Mouse (Mus musculus) neural tube, embryonic 14.5 days (tissue): Measurements from ENCODE around the gene Aurkb. TPM values are rescaled to one million over a fixed set of nuclear protein-coding genes. Genes with fewer than 3 reads are reported as not detected.
"Not testable (repeated sequence)": the region's sequence is repeated elsewhere in the genome, so short reads cannot be mapped to it uniquely, and the experiment has no call there.

Experiments used
- ATAC-seq: fragments of 200-750 bp; cut with Nextera tagmentation; 2 replicates; pipeline ENCODE4 v1.8.0; 2017; ENCODE audit warnings: low read depth, mild to moderate bottlenecking, moderate TSS enrichment, moderate library complexity
- H3K27ac ChIP-seq: fragments of 300-500 bp; sonication (generic); 2 replicates; pipeline ENCODE4 v1.5.1; 2014; ENCODE audit warnings: low read depth, mild to moderate bottlenecking, control low read depth, low read length, moderate library complexity, mixed read lengths
- H3K27me3 ChIP-seq: fragments of 300-500 bp; sonication (generic); 2 replicates; pipeline ENCODE4 v1.6.1; 2014; ENCODE audit warnings: low read length; ENCODE audit not compliant: control insufficient read depth, insufficient read depth
- H3K36me3 ChIP-seq: fragments of 300-500 bp; sonication (generic); 2 replicates; pipeline ENCODE4 v1.6.1; 2014; ENCODE audit warnings: low read length, mixed read lengths; ENCODE audit not compliant: control insufficient read depth, insufficient read depth
- H3K4me1 ChIP-seq: fragments of 300-500 bp; sonication (generic); 2 replicates; pipeline ENCODE4 v1.6.1; 2014; ENCODE audit warnings: low read length; ENCODE audit not compliant: control insufficient read depth, insufficient read depth
- H3K4me2 ChIP-seq: fragments of 300-500 bp; sonication (generic); 2 replicates; pipeline ENCODE4 v1.6.1; 2014; ENCODE audit warnings: mild to moderate bottlenecking, low read depth, low read length, control low read depth
- H3K4me3 ChIP-seq: fragments of 300-500 bp; sonication (generic); 2 replicates; pipeline ENCODE4 v1.5.1; 2014; ENCODE audit warnings: low read depth, low read length, control low read depth, mixed read lengths
- H3K9ac ChIP-seq: fragments of 300-500 bp; sonication (generic); replicated peaks from 2 replicates; pipeline ENCODE4 v1.6.1; 2014; ENCODE audit warnings: low read depth, mild to moderate bottlenecking, control low read depth, low read length, mixed read lengths
- H3K9me3 ChIP-seq: fragments of 300-500 bp; sonication (generic); 2 replicates; pipeline ENCODE4 v1.6.1; 2016; ENCODE audit warnings: low read length; ENCODE audit not compliant: control insufficient read depth
- WGBS: fragments of 180-500 bp; shearing (Covaris S2); extraction: QIAGEN DNeasy Blood & Tissue Kit; methylation state at CpG from one replicate; pipeline ENCODE4 v1.1.7; 2014; 5-methylcytosine and 5-hydroxymethylcytosine counted together
- polyA plus RNA-seq: library from polyadenylated mRNA; unstranded; fragments of >200 nt; fragmentation: Nextera tagmentation; extraction: Ambion mirVana; gene quantifications from 2 replicates; pipeline ENCODE4 v1.2.1, GENCODE M21; 2014

The Aurkb gene
- polyA plus RNA-seq, result 8.7 and 12.8 TPM in 2 replicates

DNA sequence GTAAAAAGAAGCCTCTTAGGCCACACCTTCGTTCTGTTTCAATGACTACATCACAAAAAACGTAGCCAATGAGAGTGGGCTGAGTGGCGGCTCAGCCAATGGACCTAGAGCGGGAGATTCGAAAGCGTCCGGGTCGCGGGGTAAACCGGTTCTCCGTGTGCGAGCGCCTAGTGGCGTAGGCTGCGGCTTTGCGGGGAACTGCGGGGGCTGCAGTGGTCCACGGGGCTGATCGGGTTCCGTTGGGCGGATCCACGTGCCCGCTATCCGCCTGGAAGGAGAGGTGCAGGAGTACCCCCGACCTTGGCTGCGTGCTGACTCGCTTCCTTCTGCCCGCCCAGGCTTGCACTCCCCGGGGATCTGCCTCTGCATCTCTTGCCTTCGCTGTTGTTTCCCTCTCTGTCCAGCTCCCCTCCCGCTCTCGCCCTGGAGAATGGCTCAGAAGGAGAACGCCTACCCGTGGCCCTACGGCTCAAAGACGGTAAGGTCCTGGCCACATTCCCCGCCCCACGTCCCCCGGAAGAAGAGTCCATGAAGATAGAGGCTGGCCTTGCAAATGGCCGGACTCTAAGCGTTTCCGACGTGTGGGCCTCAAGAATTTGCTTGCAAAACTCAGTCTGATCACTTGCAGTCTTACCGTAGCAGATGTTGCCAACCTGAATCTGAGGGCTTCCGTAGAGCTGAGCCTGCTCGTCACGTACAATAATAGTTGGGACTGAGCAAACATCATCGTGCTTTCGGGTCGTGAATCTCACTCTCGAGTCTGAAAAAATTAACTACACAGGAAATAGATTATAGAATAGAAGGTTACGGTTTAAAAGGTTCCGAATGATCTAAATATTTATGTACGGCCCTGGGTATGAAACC, at the start of gene Aurkb:
Gene Aurkb, plus strand, starts transcription at position 117 of the 864 bp plus-strand sequence.
- Histone ChIP-seq H3K4me1 (peaks cover 4% of the 10 kb centered on the region; the same call in 1 of the 2 replicates), H3K4me2 (peak within 1 kb of the TSS; percentile 98), H3K36me3 (no peaks in the 10 kb centered on the region), H3K27ac (no peak within 1 kb of the TSS), H3K9me3 (no peaks in the 10 kb centered on the region), H3K4me3 (peak within 1 kb of the TSS; percentile 52), H3K27me3 (no peaks in the 10 kb centered on the region), H3K9ac (peak within 1 kb of the TSS; percentile 34; the same call in 1 of the 2 replicates)
- WGBS, result 3% methylated on average over 53 of the region's 54 CpGs
- ATAC-seq, result peak; percentile 66; the same call in 1 of the 2 replicates

DNA sequence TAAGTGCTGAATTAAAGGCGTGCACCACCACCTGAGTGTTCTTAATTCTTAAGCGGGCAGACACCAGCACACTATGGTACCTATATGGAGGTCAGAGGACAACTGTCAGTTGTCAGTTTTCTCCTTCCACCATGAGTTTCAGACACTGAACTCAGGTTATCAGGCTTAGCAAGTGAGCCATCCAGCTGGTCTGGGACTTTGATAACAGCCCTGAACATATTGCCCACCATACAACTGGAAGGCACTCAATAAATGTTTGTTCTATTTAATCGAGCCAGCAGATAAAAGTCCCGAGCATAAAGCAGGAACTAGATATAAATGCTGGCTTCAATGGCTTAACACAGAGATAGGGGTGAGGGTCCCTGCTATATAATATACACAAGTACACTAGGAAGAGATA, 48.4 kb upstream of the Aurkb start:
- ATAC-seq, result no peak
- Histone ChIP-seq H3K4me2 (no peak overlapping the region), H3K9me3 (no peaks in the 10 kb centered on the region), H3K9ac (no peak overlapping the region), H3K27me3 (no peaks in the 10 kb centered on the region), H3K27ac (no peak overlapping the region), H3K4me1 (no peaks in the 10 kb centered on the region), H3K36me3 (peaks cover 44% of the 10 kb centered on the region), H3K4me3 (no peak overlapping the region)
- WGBS, result 96% methylated on average over 4 of the region's 4 CpGs

DNA sequence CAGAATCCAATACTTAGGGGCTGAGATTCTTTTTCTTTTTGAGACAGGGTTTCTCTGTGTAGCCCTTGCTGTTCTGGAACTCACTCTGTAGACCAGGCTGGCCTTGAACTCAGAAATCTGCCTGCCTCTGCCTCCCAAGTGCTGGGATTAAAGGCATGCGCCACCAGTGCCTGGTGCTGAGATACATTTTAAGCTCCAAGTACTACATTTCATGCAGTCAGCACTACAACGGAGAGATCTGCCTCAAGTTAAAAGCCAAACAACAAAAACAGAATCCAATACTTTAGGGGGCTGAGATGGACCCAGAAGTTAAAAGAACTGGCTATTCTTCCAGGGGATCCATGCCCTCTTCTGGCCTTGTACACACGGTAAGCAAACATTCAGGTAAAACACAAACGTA, 42.7 kb upstream of the Aurkb start:
- H3K27ac ChIP-seq, H3K27me3 ChIP-seq, ATAC-seq, H3K4me3 ChIP-seq, H3K9me3 ChIP-seq, H3K9ac ChIP-seq, H3K4me1 ChIP-seq, H3K4me2 ChIP-seq: not testable (repeated sequence)
- peaks cover 36% of the 10 kb centered on the region for H3K36me3 ChIP-seq
- 94% methylated on average over 4 of the region's 4 CpGs for WGBS

DNA sequence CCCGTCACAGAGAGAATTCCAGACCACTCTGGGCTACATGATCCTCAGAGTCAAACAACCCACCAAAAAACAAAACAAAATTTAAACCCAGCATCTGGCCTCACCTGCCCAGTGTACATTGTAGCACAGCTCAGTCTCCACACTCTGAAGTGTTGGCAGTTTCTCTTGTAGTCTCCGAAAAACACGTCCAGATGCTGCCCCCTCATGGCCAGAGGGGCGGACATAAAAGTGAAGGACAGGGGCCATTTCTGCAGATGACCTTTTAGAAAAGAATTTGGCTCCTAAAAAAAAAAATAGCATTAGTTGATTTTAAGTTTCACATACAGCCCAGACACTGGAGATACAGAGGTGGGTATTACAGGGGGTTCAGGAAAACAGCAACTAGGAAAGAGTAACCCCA, 41.9 kb upstream of the Aurkb start:
- Histone ChIP-seq H3K27ac (no peak overlapping the region), H3K9me3 (no peaks in the 10 kb centered on the region), H3K36me3 (peaks cover 29% of the 10 kb centered on the region; the same call in 1 of the 2 replicates), H3K9ac (no peak overlapping the region), H3K4me1 (peaks cover 3% of the 10 kb centered on the region; the same call in 1 of the 2 replicates), H3K4me2 (no peak overlapping the region), H3K4me3 (no peak overlapping the region), H3K27me3 (no peaks in the 10 kb centered on the region)
- 77% methylated on average over 4 of the region's 4 CpGs for WGBS
- no peak for ATAC-seq

DNA sequence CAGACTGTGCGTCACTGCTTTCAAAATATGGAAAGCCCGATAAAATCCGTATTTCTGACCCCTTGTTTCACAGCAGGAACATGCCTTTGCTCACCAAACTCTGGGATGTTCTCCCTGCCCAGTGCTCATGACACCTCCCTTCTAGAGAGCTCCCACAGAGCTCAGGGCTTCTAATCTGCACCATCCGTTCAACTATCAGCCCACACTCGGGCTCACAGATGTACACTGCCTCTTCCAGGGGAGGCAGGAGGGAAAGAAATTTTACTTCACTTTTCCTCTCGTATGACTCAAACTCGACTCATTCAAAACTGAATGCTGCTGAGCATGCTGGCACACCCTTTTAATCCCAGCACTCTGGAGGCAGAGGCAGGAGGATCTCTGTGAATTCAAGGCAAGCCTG, 40.3 kb upstream of the Aurkb start:
- H3K27ac ChIP-seq, result no peak overlapping the region
- no peak for ATAC-seq
- no peak overlapping the region for H3K4me2 ChIP-seq
- peaks cover 3% of the 10 kb centered on the region; the same call in 1 of the 2 replicates for H3K4me1 ChIP-seq
- H3K36me3 ChIP-seq, result peaks cover 23% of the 10 kb centered on the region; the same call in 1 of the 2 replicates
- H3K9me3 ChIP-seq, result no peaks in the 10 kb centered on the region
- no peak overlapping the region for H3K9ac ChIP-seq
- H3K27me3 ChIP-seq, result no peaks in the 10 kb centered on the region
- H3K4me3 ChIP-seq, result no peak overlapping the region
- 93% methylated on average over 7 of the region's 7 CpGs for WGBS

DNA sequence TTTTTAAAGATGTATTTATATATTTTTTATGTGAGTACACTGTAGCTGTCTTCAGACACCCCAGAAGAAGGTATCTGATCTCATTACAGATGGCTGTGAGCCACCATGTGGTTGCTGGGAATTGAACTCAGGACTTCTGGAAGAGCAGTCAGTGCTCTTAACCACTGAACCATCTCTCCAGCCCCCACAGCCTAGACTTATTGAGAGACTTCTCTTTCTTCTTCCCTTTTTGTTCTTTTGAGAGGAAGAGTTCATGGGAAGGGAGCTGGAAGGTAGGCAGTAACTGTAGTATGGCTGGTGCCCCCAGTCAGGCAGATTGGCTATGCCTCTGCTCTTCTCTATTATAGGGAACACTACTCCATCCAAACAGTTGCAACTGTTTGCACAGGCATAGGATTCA, 38.9 kb upstream of the Aurkb start:
- H3K4me3 ChIP-seq, H3K9me3 ChIP-seq, H3K36me3 ChIP-seq, H3K4me2 ChIP-seq, H3K4me1 ChIP-seq, ATAC-seq, H3K9ac ChIP-seq, H3K27me3 ChIP-seq, H3K27ac ChIP-seq: not testable (repeated sequence)

DNA sequence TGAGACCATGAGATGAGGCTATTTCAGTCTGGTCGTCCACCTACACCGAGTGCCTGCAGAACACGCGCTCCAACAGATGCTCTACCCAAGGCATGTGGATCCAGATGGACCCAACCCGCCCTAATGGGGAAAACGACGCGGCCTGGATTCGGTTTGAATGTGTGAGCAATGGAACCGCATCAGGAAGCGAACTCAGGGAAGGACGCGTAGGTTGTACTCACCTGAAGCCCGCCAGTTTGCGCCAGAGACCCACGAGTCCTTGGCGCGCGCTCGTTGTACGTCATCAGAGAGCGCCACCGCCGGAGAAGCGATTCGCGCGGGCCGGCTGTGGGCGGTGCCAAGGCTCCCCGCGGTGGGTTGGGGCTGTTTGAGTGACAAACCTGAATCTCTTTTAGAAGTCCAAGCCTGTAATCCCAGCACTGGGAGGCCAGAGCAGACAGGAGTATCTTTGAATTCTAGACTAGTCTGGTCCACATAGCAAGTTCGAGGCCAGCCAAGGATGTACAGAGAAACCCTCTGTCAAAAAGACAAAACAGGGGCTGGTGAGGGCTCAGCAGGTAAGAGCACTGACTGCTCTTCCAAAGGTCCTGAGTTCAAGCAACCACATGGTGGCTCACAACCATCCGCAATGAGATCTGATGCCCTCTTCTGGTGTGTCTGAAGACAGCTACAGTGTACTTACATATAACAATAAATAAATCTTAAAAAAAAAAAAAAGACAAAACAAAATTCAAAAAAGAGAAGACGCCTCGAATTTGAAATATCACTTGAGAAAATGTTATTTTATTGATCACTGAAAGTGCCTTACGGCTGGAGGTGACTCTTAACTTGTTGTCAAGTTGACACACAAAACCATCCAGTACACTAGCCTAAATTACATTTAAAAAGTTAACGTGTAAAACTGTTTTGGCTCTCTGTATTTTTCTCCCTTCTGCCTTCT, 37.0 kb upstream of the Aurkb start, which contains the start of gene Pfas:
Gene Pfas, minus strand, starts transcription at position 279 of the 940 bp plus-strand sequence.
- ATAC-seq, result peak; percentile 82
- H3K4me1 ChIP-seq, result peaks cover 6% of the 10 kb centered on the region; the same call in 1 of the 2 replicates
- peak within 1 kb of the TSS; percentile 40; the same call in 1 of the 2 replicates for H3K27ac ChIP-seq
- no peaks in the 10 kb centered on the region for H3K36me3 ChIP-seq
- peak within 1 kb of the TSS; percentile 69 for H3K4me2 ChIP-seq
- H3K9me3 ChIP-seq, result no peaks in the 10 kb centered on the region
- WGBS, result 9% methylated on average over 38 of the region's 38 CpGs
- peak within 1 kb of the TSS; percentile 62 for H3K4me3 ChIP-seq
- no peaks in the 10 kb centered on the region for H3K27me3 ChIP-seq
- peak within 1 kb of the TSS; percentile 44 for H3K9ac ChIP-seq

DNA sequence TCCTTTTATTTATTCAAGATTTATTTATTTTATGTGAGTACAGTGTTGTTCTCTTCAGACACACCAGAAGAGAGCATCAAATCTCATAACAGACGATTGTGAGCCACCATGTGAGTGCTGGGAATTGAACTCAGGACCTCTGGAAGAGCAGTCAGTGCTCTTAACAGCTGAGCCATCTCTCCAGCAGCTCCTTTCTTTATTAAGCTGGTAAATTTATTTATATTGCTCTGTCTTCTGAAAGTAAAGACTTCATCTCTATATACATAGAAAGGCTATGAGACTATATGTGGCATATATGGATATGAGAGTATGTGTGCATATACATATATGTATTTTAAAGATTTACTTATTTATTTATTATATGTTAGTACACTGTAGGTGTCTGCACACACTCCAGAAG, 35.9 kb upstream of the Aurkb start:
- ATAC-seq, result no peak
- 82% methylated on average over 1 of the region's 1 CpGs for WGBS

More for the DNA sequence above, 35.9 kb upstream of the Aurkb start:
- H3K27me3 ChIP-seq, result no peaks in the 10 kb centered on the region
- no peaks in the 10 kb centered on the region for H3K9me3 ChIP-seq
- H3K9ac ChIP-seq, result no peak overlapping the region
- H3K4me1 ChIP-seq, result peaks cover 6% of the 10 kb centered on the region; the same call in 1 of the 2 replicates
- H3K4me2 ChIP-seq, result no peak overlapping the region
- no peak overlapping the region for H3K27ac ChIP-seq
- H3K36me3 ChIP-seq, result no peaks in the 10 kb centered on the region
- H3K4me3 ChIP-seq, result no peak overlapping the region
